Mouse (Mus musculus): Measurements from ENCODE around the gene Crisp1. TPM values are rescaled to one million over a fixed set of nuclear protein-coding genes. Genes with fewer than 3 reads are reported as not detected.

The Crisp1 gene
- total RNA-seq (2021), result under 1 TPM in 1 of 2 experiments, not detected in 1; 0.24 TPM

- intact Hi-C loops (cut with DNase I), result no loop called here
- DNase-seq (ENCODE audit: extremely low spot score in 1 of 2, low spot score in 2 of 2), result no peak
Measured at GRCm38 (mm10) chr17:40319062-40319461, at the start of gene Crisp1. Gene Crisp1, minus strand, starts transcription at chr17:40319207.

DNA sequence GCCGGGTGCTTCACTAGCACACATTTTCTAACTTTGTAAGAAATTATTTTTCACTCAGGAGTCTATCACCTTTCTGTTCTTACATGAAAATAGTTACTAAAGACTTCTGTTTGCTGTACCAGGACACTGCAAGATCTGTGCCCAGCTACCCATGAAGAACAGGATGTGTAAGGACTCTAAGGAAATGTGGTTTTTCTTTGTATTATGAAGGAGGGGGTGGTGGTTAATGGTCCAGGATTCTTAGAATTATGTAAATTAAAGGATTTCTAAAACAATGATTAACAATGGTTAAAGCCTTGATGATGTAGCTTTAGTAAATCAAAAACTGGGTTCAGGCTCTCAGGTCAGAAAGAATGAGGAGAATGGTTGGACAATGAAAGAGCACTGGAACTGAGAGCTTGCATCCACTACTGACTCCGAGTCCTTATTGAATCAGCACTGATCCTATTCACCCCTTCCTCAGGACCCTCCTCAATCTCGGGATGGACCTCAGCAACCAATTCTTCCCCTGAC, 23.5 kb upstream of the Crisp1 start:
- intact Hi-C loops (cut with DNase I), result no loop called here
- no peak for DNase-seq (ENCODE audit: extremely low spot score in 1 of 2, low spot score in 2 of 2)

DNA sequence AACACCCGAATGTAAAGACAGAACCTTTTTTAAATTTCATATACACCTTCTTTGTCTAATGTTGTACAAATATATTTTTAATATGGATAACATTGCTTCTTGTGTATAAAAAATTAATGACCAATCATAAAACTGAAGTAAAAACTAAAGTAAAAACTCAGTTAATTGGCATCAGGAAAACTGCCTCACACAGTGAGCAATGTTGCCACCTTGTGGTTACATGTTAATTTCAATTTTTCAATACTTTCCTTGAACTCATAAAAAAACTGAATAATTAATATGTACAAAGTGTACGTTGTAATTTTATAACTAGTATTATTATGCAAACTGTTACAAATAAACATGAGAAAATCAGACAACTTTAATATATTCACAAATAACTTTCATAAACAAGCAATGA, 33.6 kb downstream of the Crisp1 start:
- intact Hi-C loops (cut with DNase I), result loop anchor here (5.0 kb wide), 1 partner anchor 128 kb away; no protein-coding TSS in a partner anchor
- DNase-seq (ENCODE audit: extremely low spot score in 1 of 2, low spot score in 2 of 2), result no peak

DNA sequence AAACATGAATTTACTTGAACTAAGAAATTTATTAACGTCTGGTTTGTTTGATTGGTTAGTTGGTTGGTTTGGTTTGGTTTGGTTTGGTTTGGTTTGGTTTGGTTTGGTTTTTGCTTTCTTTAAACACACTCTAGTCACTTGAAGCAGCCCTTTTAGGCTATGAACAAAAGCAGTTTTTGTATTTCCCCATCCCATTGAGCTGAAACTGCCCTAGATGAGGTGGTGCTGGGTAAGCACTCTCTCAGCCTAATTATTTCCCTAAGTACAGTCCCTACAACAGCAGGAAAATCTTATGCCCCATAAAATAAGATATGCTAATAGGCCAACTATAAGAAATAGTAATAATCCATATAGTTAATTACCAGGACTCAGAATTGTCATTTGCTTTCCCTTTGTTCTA, 43.5 kb downstream of the Crisp1 start:
- intact Hi-C loops (cut with DNase I), result no loop called here
- DNase-seq (ENCODE audit: extremely low spot score in 1 of 2, low spot score in 2 of 2), result no peak

DNA sequence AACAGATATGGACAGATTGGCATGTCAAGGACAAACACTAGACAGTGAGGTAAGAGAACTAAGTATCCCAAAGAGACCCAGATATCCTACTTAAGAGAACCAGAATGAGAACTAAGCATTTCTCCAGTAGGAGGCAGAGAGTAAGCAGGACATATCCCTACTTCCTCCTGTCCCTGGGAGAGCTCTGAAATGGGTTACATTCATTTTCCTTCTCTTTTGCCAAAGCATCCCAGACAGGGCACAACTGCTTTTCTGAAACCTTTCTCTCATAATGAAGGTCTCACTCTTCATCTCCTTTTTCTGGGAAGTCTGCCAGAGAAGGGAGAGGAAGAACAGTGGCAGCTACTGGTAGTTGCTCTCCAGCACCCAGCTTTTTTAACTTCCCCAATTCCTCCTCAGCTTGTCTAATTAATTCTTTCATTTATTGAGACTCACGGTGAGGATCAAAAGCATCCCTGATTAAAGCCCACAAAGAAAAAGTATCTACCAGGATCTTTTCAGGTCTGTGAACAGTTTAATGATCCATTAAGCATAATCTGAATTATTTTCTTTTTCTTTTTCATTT, 44.0 kb downstream of the Crisp1 start:
- peak in 1 of 2 experiments; percentile 0 for DNase-seq (ENCODE audit: extremely low spot score in 1 of 2, low spot score in 2 of 2)
- intact Hi-C loops (cut with DNase I), result no loop called here

DNA sequence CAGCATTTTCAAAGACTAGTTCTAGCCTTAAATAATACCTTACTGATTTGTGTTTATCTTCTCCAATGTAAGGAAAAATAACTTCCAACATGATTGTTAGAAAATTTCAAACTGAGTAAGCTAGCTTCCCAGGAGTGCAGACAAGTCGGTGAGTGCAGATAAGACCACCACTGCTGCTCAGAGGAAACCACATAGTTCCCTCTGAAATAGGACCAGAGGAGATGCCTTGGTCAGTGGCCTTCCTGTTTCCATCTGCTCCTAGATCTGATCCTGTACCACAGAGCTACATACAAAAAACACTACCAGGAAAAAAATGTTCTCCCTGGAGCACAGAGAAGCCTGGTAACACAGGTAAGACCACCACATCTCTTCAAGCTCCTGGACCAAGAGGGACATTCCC, 66.5 kb downstream of the Crisp1 start:
- intact Hi-C loops (cut with DNase I), result no loop called here

More for the DNA sequence above, 66.5 kb downstream of the Crisp1 start:
- no peak for DNase-seq (ENCODE audit: extremely low spot score in 1 of 2, low spot score in 2 of 2)

Other genes with a start within 250 kb of the Crisp1 start
- gene AC192777.2, start 223.8 kb downstream of the Crisp1 start, total RNA-seq (2021), result not detected
- gene Pgk2, start 110.6 kb downstream of the Crisp1 start, total RNA-seq (2021), result not detected
- gene Crisp3, start 76.9 kb downstream of the Crisp1 start, total RNA-seq (2021), result not detected
- gene Esp8, start 200.8 kb upstream of the Crisp1 start, total RNA-seq (2021), result not detected
- gene Esp6, start 242.3 kb upstream of the Crisp1 start, total RNA-seq (2021), result not detected

All from left cerebral cortex, postnatal 10 days (tissue).